Mouse (Mus musculus): ENCODE measurements at regions not wholly inside any gene's neighbourhood (a gene's known extent, or its start where the extent isn't known, plus 50 kb on each side); places are given as distances from the start of the nearest gene placed in this dataset.
"Not testable (repeated sequence)": the region's sequence is repeated elsewhere in the genome, so short reads cannot be mapped to it uniquely, and the experiment has no call there.

DNA sequence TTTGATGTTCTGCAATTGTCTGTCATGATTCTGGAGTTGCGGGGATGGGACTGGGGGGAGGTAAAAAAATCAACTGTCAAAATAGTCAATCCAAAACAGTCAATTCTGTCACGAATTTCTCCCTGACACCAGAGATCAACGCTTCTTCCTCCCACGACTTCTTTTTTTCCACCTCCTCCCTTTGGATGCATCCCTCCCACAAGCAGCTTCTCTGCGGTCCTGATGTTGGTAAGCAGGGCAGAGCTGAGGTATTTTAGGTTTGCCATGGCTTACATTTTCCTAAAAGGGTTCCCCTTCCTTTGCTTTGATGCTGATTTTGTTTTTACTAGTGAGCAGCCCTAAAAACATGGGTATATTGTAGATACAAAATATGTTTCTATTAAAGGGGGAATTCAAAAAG, 209.7 kb downstream of the Cd47 start:
- no peak for DNase-seq

DNA sequence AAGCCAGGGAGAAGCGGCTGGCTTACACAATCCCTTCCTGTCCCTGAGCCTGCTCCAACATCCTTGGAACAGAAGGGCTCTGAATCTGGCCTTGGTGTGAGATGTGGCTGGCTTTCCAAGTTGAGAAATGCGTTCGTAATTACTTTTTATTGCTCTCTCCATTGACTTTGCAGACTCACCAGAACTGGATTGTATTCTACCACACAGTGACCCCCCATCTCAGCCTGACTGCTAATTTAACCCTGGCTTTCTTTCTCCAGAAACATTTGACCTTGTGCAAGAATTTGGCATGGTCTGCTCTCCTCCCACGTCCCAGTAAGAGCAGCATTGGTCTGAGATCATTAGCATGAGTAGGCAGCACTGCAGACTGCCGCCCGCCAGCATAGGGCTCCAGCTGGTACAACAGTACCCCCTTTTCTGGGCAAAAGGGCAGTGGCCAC, 210.2 kb downstream of the Cd47 start:
- peak; percentile 29 to 62 for DNase-seq

DNA sequence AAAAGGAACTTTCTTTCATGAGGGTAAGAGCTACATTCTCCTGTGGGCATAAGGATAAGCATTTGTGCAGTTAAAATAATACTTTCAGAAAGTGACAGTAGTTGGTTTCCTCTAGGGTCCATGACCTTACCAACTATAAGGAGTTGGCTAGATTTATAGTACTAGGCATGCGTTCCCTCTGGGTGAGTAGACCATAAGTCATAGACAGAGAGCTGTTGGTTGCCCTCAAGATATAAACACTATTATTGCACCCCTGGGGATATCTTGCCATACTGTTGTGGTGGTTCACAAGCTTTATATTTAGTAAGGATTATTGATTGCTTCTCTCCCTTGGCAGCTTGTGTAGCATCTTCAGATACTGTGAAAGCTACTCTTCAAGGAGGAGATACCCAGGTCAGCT, 223.6 kb downstream of the Cd47 start:
- no peak for DNase-seq

DNA sequence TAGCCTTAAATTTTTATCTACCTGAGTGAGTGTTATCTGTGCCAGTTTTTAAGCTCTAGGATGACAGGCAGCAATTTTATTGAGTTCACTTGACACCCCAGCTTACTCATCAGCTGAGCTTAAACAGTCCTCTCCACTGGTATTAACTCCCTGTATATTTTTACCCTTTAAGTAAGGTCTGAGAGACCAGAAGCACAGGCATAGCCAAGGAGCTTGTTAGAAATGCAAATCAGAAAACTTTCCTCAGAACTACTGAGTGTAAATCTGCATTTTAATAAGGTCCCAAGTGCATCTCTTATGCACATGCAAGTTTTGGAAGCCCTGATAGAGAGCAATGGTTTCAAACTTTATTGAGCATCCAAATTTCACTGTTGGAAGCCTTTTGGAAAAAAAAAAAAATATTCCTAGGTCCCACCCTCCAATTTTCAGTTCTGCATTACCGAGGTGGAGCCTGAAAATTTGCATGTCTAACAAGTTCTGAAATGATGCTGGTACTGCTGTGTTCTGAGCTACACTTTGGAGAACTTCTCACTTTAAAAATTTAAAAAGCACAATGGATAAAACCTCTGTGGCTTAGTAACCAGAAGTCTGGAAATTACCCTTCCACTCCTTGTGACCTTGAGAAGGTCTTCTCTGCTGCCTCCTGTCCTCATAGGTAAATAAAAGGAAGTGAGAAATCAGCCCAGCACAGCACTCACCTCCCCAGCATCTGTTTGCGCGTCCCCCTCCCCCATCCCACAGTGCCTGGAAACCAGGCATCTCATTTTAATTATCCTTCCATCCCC, 226.0 kb downstream of the Cd47 start:
- peak in 1 of 2 experiments; percentile 15 for DNase-seq

DNA sequence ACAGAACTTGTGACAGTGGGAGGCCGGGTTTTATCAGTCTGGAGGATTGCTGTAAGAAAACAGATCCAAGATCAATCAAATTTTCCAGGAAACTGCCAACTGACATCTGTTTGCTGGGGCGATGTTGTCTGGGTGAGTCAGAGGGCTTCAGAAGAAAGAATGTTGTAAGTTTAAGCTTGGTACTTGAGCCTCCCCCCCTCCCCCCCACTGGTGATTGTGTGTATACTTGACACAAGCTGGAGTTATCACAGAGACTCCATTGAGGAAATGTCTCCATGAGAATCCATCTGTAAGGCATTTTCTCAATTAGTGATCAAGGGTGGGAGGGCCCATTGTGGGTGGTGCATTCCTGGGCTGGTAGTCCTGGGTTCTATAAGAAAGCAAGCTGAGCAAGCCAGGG, 226.9 kb downstream of the Cd47 start:
- DNase-seq: no peak

DNA sequence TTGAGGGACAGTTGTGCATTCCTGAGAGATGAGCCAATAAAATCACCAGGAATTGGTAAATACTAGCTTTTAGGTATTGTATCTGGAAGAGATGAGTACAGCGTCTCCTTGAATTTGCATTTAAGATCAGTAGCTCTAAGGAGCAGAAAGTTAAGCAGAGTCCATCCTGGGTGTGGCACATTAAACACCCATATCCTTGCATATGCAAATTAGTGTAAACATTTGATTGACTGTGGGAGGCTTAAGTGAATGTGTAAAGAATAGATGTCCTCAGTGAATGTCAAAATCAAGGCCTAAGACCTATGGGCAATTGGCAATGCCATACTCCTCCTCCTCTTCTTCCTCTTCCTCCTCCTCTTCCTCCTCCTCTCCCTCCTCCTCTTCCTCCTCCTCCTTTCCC, 229.4 kb downstream of the Cd47 start:
- DNase-seq: no peak

DNA sequence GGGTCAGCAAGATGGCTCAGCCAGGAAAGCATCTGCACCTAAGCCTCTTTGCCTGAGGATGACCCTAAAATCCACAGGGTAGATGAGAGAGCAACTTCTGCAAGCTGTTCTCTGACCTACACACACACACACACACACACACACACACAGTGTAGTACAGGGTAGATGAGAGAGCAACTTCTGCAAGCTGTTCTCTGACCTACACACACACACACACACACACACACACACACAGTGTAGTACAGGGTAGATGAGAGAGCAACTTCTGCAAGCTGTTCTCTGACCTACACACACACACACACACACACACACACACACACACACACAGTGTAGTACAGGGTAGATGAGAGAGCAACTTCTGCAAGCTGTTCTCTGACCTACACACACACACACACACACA, 230.0 kb downstream of the Cd47 start:
- DNase-seq: not testable (repeated sequence)

DNA sequence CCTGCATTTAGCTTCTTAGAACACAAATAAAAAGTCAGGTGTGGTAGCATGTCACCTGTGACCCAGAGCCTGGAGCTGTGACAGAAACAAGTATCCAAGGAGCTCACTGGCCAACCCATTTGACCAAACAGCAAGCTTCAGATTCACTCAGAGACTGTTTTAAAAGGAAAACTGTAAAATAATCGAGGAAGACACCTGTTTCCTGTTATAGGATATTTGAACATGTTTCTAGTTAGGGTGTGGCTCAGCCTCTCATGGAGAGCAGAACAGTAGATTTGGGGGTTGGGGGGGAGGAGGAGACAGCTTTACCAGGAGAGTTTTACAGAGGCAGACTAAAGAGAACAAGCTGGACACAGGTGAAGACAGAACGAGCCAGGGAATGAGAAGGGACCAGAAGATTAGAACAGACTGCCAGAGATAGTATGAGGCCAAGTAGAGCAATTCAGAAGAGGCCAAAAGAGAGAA, 230.6 kb downstream of the Cd47 start:
- no peak for DNase-seq

DNA sequence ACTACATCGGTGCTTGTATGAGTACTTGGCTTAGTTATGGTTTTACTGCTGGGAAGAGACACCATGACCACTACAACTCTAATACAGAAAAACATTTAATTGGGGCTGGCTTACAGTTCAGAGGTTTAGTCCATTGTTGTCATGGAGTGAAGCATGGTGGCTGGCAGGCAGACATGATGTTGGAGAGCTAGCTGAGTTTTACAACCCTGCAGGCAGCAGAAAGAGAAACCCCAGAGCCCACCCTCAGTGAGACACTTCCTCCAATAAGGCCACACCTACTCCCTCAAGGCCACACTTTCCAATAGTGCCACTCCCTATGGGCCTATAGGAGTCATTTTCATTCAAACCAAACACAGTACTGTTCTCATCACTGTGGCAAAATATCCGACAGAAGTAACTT, 232.5 kb downstream of the Cd47 start:
- no peak for DNase-seq

DNA sequence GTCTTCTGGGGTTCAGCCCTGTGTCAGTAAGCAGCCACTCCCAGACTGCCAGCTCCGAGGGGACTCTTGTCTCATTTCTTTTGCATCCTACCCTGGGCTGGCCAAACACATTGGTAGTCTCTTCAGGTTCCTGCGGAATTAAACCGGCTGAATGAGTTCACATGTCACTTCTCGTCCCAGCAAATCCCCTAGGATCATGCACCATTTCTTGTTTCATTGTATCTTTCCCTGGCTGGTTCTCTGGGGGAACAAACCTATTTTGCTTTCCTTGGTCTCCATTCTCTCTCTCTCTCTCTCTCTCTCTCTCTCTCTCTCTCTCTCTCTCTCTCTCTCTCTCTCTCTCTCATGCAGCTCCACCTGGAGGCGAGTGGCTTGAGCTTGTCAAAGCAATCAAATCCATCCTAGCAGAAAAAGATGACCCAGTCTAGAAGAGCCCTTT, 236.0 kb downstream of the Cd47 start:
- peak in 1 of 2 experiments; percentile 46 for DNase-seq

DNA sequence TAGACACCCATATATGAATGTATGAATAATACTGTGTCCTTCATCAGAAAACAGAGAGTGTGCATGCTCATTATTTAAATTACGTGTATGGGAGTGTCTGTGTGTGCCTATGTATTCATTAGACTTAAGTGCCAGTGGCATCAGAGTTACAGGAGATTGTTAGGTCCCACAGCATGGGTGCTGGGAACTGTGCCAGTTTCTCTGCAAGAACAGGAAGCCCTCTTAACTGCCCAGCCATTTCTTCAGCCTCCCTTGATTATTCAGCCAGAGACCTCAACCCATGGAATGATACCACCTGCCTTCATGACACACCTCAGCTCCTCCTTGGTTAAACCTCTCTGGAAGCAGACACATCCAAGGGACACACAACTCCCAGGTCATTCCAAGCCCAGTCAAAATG, 243.8 kb downstream of the Cd47 start:
- DNase-seq: no peak

DNA sequence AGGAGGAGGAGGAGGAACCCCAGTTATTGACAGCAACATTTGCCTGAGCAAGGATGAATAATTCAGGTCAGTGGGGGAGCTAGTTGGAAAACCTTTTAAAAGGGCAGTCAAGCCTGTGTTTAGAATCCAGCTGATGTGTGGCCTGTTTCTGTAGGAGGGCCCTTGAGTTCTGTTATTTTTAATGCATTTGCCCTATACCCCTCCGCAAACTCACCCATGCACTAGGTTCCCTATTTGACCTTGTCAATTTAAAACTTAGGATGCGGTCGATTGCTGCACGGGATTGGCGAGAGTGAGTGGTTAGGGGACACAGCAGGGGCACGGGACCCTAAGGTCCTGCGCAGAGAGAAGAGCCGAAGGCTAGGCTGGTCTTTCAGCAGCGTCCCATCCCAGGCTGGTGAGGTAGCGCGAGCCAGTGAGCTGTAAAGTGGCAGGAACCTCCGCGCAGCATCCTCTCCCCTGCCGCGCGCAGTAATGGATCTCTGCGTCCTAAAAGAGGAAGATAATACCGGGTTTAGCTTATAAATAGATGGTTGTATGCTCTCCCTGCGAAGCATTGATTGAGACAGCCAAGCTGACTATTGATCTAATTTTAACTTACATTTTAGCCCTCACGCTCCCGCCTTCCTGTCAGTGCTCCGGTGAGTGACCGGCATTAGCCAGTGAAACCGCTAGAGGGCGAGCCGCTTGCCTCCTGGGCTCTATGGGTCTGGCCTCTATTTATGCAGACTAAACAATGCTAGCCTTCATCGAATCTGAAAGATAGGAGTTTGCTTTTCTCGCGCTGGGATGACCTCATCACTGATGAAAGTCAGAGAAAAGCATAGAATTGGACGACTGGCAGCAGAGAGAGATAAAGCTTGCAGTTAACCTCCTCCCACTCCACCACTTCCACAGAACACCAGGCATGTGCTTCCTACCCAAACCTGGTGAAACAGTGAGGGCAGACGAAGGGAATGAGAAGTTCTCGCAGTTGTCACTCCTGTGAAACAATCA, 245.5 kb downstream of the Cd47 start:
- peak; percentile 60 to 86 for DNase-seq

DNA sequence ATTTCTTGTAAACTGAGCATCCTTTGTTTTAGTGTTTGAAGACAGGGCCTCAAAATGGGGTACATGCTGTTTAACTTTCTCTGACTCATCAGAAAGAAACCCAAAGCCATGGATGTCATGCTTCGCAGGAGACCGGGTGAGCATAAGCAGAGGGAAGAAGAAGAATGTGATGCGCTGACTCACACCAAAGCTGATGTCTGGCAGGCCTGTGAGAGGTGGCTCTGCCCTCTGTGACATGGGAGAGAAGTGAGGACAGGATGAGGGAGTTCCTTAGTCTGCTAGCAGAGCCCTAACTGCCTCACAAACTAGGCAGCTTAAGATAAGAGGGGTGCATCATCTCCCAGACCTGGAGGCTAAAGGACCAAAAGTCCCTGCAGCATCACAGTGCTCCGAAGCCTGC, 263.2 kb downstream of the Cd47 start:
- DNase-seq: no peak

DNA sequence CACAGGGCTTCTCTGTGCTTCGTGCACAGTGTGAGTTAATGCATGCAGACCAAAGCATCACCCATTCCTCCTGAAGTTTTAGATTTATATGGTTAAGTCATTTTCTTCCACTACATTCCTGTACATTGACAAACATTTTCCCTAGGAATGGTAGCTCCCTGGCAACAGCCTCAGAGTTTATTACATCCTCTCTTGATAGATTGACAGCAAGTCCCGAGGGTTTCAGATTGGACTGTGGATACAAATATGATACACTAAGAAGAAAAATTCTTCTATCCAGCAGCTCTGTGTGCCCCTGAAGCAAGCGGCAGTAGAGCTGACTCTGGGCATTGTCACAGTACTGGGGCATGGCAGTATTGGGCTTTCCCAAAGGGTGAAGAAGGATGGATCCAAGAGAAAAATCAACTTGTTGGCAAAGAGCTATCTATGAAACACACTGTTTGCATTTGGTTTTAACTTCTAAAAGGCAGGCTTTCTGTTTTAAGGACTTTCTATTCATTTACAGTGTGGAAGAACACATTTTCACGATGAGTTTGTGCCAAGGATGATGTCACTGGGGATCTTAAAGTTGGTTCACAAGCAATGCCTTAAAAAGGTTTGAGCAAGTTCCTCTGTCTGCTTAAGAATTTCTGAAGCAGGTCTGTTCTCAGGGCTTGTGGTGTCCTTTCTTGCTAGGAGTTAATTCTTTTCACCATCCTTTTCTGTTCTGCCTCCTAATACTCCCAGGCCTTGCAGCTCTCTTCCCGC, 265.2 kb downstream of the Cd47 start:
- DNase-seq: no peak

DNA sequence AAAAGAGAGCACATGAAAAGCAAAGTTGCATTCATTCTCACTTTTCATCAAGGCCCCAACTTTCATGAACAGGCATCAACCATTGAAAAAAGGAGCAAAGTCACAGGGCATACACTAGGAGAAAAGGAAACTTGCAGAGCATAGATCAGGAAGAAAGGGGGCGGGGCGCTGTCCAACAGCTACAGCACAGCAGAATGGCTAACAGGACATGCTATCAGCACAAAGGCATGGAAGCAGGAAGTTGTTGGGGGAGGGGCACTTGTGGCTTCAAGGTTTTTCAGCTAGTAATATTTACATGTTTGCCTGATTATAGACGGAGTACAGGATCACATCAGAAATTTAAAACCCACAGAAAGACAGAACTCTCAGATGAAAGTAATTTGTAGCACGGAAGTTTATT, 268.7 kb downstream of the Cd47 start:
- peak; percentile 14 to 54 for DNase-seq

DNA sequence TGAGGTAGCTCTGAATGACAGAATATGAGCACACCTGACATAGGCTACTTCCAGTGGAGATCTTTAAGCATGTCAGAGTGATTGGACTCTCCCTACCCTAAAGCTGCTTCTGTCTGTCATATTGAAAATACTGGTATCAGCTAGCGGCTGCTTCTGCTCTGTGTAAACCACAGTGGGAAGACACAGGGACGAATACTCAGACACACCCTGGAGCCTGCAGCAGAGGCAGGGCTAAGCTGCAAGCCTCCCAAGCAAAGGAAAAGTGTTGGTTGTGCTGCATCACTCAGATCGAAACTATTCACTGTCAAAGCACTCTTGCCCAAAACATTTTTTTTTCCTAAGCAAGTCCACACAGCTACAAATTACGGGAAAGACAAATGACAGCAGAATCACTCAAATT, 270.4 kb downstream of the Cd47 start:
- no peak for DNase-seq

DNA sequence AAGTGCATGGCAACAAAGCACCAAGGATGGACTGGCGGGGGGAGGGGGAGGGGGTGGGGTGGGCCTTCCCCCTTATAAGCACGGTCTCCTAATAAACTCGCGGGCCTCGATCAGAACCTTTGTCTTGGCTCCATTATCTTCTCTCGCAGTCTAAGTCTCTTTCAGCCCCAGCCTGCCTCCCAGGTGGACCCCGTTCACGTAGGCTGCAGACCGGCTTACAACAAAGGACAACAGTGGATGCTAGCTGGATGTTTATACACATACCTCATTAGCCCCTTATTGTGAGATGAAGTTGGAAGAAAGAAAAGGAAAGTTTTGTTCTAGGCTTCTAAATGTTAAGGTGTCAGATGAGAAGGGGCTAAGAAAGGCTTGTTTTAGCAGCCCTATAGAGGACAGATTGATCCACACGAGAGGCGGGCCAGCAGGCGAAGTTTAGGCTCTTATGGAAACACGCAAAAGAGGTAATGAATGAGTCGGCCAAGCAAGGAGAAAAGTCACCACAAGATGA, 272.6 kb downstream of the Cd47 start:
- no peak for DNase-seq

DNA sequence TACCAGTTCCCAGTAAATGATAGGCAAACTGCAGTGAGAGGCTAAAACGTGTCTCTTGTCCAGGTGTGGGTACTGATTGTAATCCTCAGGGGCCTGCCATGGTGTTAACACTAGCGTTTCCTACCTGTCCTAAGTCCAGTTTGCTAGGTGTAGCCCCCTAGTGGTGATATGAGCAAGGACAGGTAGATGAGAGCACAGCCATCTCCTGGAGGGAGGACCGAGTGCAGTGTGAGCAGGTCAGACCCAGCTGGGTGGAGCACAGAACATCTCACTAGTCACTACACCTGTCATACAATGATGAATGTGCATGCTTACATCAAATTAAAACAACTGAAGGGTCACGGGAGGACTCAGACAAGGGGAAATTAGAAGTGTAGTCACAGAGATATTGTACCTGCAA, 273.6 kb downstream of the Cd47 start:
- peak in 1 of 2 experiments; percentile 10 for DNase-seq

DNA sequence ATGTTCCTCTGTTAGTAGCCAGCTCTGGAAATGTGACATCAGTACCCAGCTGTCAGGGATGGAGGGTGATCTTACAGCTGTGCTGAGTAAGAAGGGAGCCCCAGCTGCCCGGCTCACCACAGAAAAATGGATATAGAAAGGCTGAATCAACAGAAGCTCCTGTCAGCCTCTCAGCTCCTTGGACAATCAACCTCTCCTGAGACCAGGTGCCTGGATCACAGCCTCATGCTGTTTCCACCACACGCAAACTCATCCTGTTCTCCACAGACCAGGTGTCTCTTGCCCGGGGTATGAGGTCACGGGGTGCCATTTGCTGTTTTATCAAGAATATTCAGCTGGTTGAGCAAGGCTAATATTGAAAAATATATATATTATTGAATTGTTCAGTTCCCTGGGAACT, 275.3 kb downstream of the Cd47 start:
- no peak for DNase-seq

DNA sequence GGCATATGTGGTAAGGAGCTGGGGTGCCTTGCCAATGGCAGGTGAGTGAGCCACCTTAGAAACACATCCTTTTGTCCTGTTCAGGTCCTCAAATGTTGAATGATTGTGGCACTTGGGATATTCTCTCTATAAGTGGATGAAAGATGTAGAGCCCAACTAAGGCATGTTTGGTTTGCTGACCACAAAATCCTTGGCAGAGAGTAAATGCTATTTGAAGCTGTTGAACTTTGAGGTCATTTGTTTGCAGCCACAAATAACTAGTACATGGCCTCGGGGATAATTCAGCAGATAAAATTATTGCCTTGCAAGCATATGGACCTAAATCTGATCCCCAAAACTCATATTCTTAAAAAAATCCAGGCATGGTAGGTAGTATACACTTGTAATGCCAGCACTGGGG, 281.2 kb downstream of the Cd47 start:
- no peak for DNase-seq

DNA sequence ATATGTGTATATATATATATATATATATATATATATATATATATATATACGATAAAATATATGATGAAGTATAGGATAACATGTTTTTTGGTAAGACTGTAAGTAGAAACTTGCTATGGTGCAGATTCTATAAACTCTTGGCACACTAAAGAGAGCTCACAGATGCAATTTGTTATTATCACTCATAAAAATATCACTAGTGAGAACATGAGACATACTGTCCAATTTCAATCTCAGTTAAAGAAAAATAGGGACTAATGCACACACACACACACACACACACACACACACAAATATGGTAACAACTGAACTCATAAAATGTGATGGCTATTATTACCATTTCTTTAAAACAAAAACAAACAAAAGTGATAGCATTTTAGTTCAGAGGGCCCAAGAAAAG, 292.0 kb downstream of the Cd47 start:
- no peak for DNase-seq

DNA sequence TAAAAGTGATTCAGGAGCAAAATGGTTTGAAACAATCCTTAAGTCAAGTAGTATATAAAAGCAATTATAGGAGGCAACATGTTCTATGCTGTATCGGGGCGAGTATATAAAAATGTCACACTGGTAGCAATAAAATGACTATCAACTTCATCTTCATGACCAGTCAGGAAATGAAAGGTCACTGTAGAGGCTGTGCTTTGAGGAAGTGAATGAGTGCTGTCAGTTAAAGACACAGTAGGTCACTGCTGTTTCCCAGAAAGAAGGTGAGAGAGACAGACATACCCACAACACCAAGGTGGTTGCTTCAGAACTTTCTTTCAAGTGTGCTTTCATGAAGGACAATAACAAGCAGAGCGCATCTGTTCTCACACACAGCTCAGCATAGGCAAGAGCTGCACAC, 292.4 kb downstream of the Cd47 start:
- DNase-seq: no peak

Measured in kidney, postnatal 36 days (tissue).